Mouse (Mus musculus) kidney, adult 2 months (tissue): ENCODE data around the gene Plcd1.

Experiments
- CTCF ChIP-seq: fragments of 200-500 bp; conservative IDR thresholded peaks from 2 replicates; pipeline ENCODE4 v1.5.1; 2011; ENCODE audit warnings: low read depth, mild to moderate bottlenecking, control low read depth, low read length, moderate library complexity, mixed read lengths; ENCODE audit not compliant: insufficient read depth, insufficient read length
- POLR2A ChIP-seq: fragments of 200-500 bp; IDR thresholded peaks from one replicate; pipeline ENCODE4 v1.6.1; 2011; ENCODE audit warnings: low read depth, low read length, control low read depth

GRCm38 (mm10) chr9:119028226-119029195, 64.8 kb downstream of the Plcd1 start:
- TF ChIP-seq CTCF, result no peak
- TF ChIP-seq POLR2A, result no peak
